Mouse (Mus musculus) hindbrain, embryonic 16.5 days (tissue): ENCODE measurements at regions not wholly inside any gene's neighbourhood (a gene's known extent, or its start where the extent isn't known, plus 50 kb on each side); places are given as distances from the start of the nearest gene placed in this dataset.
"Not testable (repeated sequence)": the region's sequence is repeated elsewhere in the genome, so short reads cannot be mapped to it uniquely, and the experiment has no call there.

Experiments used
- ATAC-seq: fragments of 200-750 bp; cut with Nextera tagmentation; 2 replicates; pipeline ENCODE4 v1.8.0; 2017; ENCODE audit warnings: moderate TSS enrichment, moderate library complexity
- H3K27ac ChIP-seq: fragments of 300-500 bp; sonication (generic); 2 replicates; pipeline ENCODE4 v1.5.1; 2014; ENCODE audit warnings: low read depth, mild to moderate bottlenecking, control low read depth, low read length, moderate library complexity
- H3K27me3 ChIP-seq: fragments of 300-500 bp; sonication (generic); replicated peaks from 2 replicates; pipeline ENCODE4 v1.6.1; 2014; ENCODE audit warnings: low read length; ENCODE audit not compliant: control insufficient read depth, insufficient read depth
- H3K36me3 ChIP-seq: fragments of 300-500 bp; sonication (generic); 2 replicates; pipeline ENCODE4 v1.6.1; 2014; ENCODE audit warnings: mild to moderate bottlenecking, low read length, moderate library complexity, mixed read lengths; ENCODE audit not compliant: control insufficient read depth, insufficient read depth
- H3K4me1 ChIP-seq: fragments of 300-500 bp; sonication (generic); 2 replicates; pipeline ENCODE4 v1.6.1; 2014; ENCODE audit warnings: low read depth, low read length; ENCODE audit not compliant: control insufficient read depth, insufficient read depth
- H3K4me2 ChIP-seq: fragments of 300-500 bp; sonication (generic); 2 replicates; pipeline ENCODE4 v1.6.1; 2014; ENCODE audit warnings: mild to moderate bottlenecking, low read length, control low read depth, moderate library complexity
- H3K4me3 ChIP-seq: fragments of 300-500 bp; sonication (generic); 2 replicates; pipeline ENCODE4 v1.5.1; 2014; ENCODE audit warnings: mild to moderate bottlenecking, low read length, control low read depth, moderate library complexity
- H3K9ac ChIP-seq: fragments of 300-500 bp; sonication (generic); 2 replicates; pipeline ENCODE4 v1.6.1; 2014; ENCODE audit warnings: low read depth, mild to moderate bottlenecking, control low read depth, low read length, moderate library complexity
- H3K9me3 ChIP-seq: fragments of 300-500 bp; sonication (generic); 2 replicates; pipeline ENCODE4 v1.6.1; 2014; ENCODE audit warnings: mild to moderate bottlenecking, low read length, moderate library complexity; ENCODE audit not compliant: control insufficient read depth
- WGBS: fragments of 180-500 bp; shearing (Covaris S2); extraction: QIAGEN DNeasy Blood & Tissue Kit; methylation state at CpG from one replicate; pipeline ENCODE4 v1.1.7; 2014; 5-methylcytosine and 5-hydroxymethylcytosine counted together

GRCm38 (mm10) chr10:33715701-33716250 is 70.7 kb downstream of the Sult3a2 start:
- no peaks in the 10 kb centered on the region for H3K36me3 ChIP-seq
- no peaks in the 10 kb centered on the region for H3K27me3 ChIP-seq
- H3K9me3 ChIP-seq: no peaks in the 10 kb centered on the region
- no peak overlapping the region for H3K4me2 ChIP-seq
- WGBS: 76% methylated on average over 5 of the region's 5 CpGs
- ATAC-seq: no peak
- no peak overlapping the region for H3K9ac ChIP-seq
- H3K4me3 ChIP-seq: no peak overlapping the region
- H3K27ac ChIP-seq: no peak overlapping the region
- H3K4me1 ChIP-seq: no peaks in the 10 kb centered on the region

GRCm38 (mm10) chr10:33708656-33709055 is 77.8 kb downstream of the Sult3a2 start:
- H3K4me2 ChIP-seq, H3K27me3 ChIP-seq, H3K4me1 ChIP-seq, ATAC-seq, H3K36me3 ChIP-seq, H3K9ac ChIP-seq, H3K9me3 ChIP-seq, H3K4me3 ChIP-seq, H3K27ac ChIP-seq: not testable (repeated sequence)
- WGBS: 91% methylated on average over 3 of the region's 3 CpGs

- H3K27ac ChIP-seq, H3K9ac ChIP-seq, H3K27me3 ChIP-seq, ATAC-seq, H3K4me2 ChIP-seq, H3K9me3 ChIP-seq, H3K36me3 ChIP-seq, H3K4me3 ChIP-seq, H3K4me1 ChIP-seq: not testable (repeated sequence)
- 90% methylated on average over 3 of the region's 3 CpGs for WGBS
These were observed 79.7 kb upstream of the Clvs2 start for GRCm38 (mm10) chr10:33704245-33704644.

DNA sequence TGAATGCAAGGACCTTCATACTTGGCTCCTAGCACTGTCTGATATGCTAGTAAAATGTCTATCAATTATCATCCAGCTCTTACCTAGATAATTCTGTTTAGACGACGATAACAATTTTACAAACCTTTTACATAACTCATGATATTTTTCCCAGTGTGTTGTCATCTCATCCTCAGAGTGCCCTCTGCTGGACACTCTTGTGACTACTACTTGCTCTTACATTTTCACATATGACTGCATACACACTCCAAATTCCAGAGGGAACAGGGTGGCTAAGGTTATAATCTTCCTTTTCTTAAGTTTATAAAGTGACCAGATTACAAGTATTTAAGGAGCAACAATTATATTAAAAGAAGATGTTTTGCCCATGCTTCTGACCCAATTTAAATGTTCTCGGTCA is 78.9 kb upstream of the Clvs2 start:
- H3K4me2 ChIP-seq: no peak overlapping the region
- no peak overlapping the region for H3K27ac ChIP-seq
- 46% methylated on average over 3 of the region's 3 CpGs for WGBS
- no peak overlapping the region for H3K9ac ChIP-seq
- no peaks in the 10 kb centered on the region for H3K4me1 ChIP-seq
- no peaks in the 10 kb centered on the region for H3K36me3 ChIP-seq
- H3K9me3 ChIP-seq: no peaks in the 10 kb centered on the region
- no peaks in the 10 kb centered on the region for H3K27me3 ChIP-seq
- no peak overlapping the region for H3K4me3 ChIP-seq
- ATAC-seq: peak; percentile 50; the same call in 1 of the 2 replicates
